Mouse (Mus musculus) E14TG2a.4 (cell line): ENCODE data around the gene Grk2.

Experiments
- CTCF ChIP-seq: conservative IDR thresholded peaks from 2 replicates; pipeline ENCODE4 v1.5.1; 2014; ENCODE audit warnings: low read length
- NANOG ChIP-seq: IDR thresholded peaks from 2 replicates; pipeline ENCODE4 v1.6.1; 2014; ENCODE audit warnings: borderline replicate concordance, low read length, mixed read lengths
- POU5F1 ChIP-seq: IDR thresholded peaks from 2 replicates; pipeline ENCODE4 v1.6.1; 2014; ENCODE audit warnings: low read length, borderline replicate concordance

- TF ChIP-seq CTCF, result no peak
- no peak for TF ChIP-seq NANOG
- TF ChIP-seq POU5F1, result no peak
These were observed 24.6 kb upstream of the Grk2 start for GRCm38 (mm10) chr19:4330603-4331002.
